Mouse (Mus musculus) thymus, postnatal 0 days (tissue): ENCODE results near the gene Pde4dip. TPM values are rescaled to one million over a fixed set of nuclear protein-coding genes. Genes with fewer than 3 reads are reported as not detected.

Experiments
- DNase-seq: peaks from one replicate; pipeline ENCODE4 v3.0.0-alpha.2; 2015; ENCODE audit warnings: low spot score
- polyA plus RNA-seq: library from polyadenylated mRNA; unstranded; fragments of >200 nt; fragmentation: Nextera tagmentation; extraction: Ambion mirVana; gene quantifications from 2 replicates; pipeline ENCODE4 v1.2.1, GENCODE M21; 2015

The Pde4dip gene
- polyA plus RNA-seq, 1 experiment from 2014 or later = 7.3 TPM

DNA sequence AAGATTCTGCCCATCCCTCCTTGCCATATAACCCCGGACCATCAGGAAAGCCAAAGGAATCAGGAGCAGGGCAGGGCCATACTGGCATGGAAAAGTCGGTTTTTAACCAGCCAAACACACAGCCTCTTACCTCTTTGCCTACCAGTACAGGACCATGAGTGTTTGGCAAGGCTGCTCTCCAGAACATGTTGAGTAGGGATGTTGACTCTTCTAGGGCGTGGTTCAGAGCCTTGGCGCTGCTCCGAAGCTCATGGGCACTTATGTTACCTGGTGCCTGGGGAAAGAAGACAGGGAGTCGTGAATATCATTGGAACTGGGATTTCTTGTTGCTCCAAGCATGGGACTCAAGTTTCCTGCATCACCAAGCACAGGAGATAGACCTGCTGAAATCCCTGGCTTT is 194.7 kb downstream of the Pde4dip start:
- no peak for DNase-seq

- DNase-seq = no peak
These were observed 197.0 kb downstream of the Pde4dip start for GRCm38 (mm10) chr3:97691443-97692017.

- DNase-seq = no peak
These were observed 197.9 kb downstream of the Pde4dip start for GRCm38 (mm10) chr3:97690590-97690989.

GRCm38 (mm10) chr3:97689289-97689688 is 199.2 kb downstream of the Pde4dip start:
- no peak for DNase-seq

DNA sequence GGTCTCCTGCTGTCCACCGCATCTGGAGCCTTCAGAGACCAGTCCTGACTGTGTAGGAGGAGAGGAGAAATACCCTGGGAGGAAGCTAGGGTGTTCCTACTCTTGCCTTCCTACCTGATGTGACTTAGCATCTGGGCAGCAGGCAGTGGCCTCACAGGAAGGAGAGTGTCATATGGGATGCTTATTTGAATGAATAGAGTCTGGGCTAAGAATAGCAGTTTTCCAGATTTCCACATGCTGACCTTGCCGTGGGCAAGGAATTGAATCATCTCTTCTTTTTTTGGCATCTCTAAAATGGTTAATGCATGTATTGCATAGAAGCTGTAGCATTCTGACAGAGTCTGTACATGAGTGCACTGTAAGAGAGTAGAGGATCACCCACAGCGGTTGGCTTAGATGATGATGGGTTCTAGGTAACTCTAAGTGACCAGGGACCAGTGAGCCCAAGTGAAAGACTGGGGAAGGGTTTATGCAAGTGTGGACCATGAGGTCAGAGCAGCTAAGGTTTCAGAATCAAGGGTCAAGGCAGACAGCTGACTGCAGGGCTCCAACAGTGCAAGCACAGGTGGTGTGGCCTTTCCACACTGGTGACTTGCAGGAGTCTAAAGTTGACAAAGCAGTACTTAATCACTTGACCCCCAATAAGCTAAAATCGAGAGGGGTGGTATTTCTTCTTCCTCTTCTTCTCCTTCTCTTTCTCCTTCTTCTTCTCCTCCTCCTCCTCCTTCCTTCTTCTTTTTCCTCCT is 202.0 kb downstream of the Pde4dip start:
- no peak for DNase-seq

GRCm38 (mm10) chr3:97683560-97684195 is 204.8 kb downstream of the Pde4dip start:
- no peak for DNase-seq

- no peak for DNase-seq
These were observed 205.9 kb downstream of the Pde4dip start for GRCm38 (mm10) chr3:97682576-97682975.

- DNase-seq = peak; percentile 6
These were observed 206.4 kb downstream of the Pde4dip start for GRCm38 (mm10) chr3:97682159-97682502.

DNA sequence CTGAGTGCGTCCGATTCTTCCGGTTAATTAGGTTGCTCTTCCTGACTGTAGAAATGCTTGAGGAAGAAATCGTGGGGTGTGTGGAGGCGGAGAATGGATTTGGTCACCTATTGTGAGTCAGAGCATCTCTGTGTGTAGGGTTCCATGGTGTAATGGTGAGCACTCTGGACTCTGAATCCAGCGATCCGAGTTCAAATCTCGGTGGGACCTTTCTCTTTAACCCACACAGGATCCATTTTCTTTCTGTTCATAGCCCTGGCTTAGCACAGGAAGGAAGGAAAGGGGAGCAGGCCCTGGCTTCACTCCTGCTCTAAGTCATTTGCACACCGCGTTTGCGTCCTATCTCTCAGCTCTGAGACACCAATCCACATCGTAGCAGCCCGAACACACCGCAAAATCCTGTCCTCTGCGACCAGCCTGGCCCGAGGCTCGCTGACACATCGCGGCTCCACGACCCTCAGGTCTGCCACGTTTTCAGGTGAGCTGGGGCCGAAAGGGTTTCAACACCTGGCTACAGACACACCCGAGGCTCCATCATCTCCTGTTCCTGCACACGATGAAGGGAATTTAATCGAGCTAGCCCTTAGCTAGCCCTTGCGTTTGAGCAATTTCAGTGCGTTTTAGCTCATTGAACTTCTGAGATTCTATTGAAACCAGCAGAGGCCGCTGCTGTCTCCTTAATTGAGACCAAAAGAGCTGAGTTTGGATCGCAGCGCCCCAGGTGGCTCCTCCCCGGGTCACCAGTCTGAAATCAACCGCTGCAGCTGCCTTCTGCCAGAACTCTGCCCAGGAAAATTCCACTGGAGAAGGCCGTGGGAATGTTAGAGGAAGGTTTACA is 207.0 kb downstream of the Pde4dip start:
- peak; percentile 80 for DNase-seq

- peak; percentile 86 for DNase-seq
These were observed 207.7 kb downstream of the Pde4dip start for GRCm38 (mm10) chr3:97680631-97681320.

DNA sequence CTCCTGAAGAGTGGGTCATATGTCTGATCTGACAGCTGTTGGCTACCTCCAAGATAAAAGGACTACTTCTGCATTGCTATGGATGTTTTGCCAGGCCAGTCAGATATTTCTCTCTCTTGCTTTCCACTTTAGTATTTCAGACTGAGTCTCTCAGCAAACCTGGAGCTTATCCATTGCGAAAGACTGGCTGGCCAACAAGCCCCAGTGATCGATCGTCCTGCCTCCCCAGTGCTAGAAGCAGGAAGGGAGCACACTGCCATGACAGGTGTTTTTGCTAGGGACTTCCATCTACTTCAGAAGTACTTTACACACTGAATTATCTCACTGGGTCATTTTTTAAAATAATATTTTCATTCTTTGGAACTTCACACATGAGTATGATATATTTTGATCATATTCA is 210.1 kb downstream of the Pde4dip start:
- no peak for DNase-seq

GRCm38 (mm10) chr3:97676126-97676525 is 212.4 kb downstream of the Pde4dip start:
- DNase-seq = no peak

GRCm38 (mm10) chr3:97674644-97675110 is 213.8 kb downstream of the Pde4dip start, which contains the start of gene Gm17651:
Gene Gm17651 (minus strand): TSS chr3:97674694.
- DNase-seq = no peak

DNA sequence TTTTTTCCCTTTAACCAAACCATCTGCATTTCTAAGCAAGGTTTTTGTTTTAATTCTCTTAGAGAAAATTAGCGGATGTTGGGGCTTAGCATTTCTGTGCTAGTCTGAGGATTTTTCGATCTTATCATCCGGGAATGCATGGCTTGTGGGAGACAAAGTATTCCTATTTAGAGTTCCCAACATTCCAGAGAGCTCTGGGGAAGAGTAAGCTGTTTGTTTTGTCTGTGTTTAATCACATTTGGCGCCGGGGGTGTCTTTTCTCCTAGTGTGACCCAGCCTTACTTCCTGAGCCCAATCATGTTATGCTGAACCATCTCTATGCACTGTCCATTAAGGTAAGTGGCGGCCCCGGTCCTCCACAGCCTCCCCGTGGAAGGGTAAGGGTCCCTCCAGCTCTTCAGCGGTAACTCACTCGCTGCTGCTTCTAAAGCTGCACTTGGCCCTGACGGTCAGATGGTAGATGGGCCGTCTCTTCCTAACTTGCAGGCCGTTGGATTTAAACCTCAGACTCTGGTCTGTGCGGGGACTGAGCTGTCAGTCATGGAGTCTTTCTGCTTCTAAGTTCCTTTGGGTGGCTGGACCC is 221.3 kb downstream of the Pde4dip start:
- DNase-seq = no peak

- no peak for DNase-seq
These were observed 222.4 kb downstream of the Pde4dip start for GRCm38 (mm10) chr3:97666154-97666553.

GRCm38 (mm10) chr3:97665525-97665924 is 223.0 kb downstream of the Pde4dip start:
- no peak for DNase-seq

DNA sequence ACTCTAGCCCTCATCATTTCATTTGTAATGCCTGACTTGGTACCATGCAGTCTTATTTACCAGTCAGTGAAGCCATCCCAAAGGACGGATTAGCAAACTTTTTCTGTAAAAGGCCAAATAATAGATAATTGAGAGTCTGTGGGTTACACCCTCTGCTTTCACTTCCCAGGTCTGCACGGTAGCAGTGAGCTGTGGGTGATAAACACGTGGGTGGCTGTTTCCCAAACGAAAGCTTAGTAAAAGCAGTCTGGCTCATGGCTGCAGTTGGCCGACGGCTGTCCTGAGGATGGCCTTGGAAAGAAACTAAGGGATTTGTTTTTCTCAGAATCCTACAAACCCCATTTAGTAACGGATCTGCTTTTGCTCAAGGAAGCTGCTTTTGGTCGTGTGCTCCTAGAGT is 227.3 kb downstream of the Pde4dip start:
- DNase-seq = no peak

GRCm38 (mm10) chr3:97659746-97660145 is 228.8 kb downstream of the Pde4dip start:
- no peak for DNase-seq

DNA sequence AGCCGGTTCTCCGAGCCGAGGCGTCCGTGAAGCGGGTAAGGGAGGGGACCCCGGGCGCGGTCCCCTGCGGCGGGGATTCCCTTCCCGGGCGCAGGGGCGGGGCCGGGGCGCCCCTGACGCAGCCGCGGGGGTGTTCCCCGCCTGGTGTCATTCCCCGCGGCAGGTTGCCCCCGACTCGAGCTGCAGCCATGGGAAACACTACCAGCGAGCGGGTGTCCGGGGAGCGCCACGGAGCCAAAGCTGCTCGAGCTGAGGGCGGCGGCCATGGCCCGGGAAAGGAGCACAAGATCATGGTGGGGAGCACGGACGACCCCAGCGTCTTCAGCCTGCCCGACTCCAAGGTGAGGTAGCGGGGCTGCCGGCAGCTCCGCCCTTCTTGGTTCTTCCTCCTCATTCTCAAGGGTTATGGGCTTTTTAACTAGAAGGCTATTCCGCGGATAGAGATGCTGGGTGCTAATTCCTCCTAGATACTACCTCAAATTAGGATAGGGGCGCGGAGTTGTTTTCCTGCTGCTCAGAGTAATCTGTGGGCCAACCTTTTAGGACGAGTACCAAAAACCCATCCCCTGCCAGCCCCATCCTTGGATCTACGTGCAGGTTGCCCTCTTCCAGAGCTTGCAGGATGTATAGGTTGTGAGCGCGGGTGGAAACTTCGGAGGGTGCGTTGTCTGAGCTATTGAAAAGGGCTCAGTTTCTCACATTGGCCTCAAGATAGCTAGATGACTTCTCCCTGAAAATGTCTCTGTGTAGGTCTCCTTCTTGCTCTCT is 229.9 kb downstream of the Pde4dip start:
- DNase-seq = no peak
